Mouse (Mus musculus): Measurements from ENCODE around the gene Cxadr.

Cxadr gene

DNA sequence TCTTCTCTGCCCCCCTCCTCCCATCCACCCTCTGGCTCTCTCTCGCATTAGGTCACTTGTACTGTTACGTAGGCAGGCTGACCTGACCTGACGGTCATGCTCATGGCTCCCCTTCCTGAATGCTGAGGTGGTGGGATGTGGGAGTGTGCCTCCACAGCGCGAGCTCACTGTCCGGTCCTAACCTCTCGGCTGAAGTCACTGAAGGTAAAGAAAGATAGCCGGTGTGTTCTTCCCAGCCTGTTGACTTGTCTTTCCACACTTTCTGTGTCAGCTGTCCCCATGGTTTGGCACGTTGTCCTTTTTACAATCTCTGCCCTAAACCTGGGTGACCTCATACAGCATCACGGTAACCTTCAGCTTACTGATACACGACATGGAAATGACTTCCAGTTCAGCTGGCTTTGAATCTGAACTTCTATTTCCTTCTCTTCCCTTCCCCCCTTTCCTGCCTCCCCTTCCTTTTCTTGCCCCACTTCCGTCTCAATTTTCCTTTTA, 4.4 kb downstream of the Cxadr start:
- in situ Hi-C loops (cut with MboI, MseI), result loop anchor here (5.0 kb wide), 1 partner anchor 98 kb away; no protein-coding TSS in a partner anchor

DNA sequence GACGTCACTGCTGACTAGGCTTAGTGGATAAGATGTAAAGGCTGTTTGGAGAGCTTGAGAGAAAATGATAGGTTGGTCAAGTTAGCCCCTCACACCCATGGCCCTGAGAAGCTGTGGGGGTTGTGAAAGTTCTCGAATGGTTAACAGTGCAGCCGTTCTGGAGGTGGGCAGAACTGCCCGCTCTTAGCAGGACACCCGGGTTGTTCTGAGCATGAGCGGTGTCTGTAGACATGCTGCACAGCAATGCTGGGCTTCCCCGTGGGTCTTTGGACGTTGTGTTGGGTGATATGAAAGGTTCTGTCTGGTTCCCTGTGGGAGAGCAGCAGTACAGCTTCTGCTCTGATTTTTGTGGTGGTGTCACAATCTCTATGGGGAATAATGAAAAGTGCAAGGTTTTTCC, 5.3 kb downstream of the Cxadr start:
- in situ Hi-C loops (cut with MboI, MseI), result loop anchor here (5.0 kb wide), 1 partner anchor 99 kb away; no protein-coding TSS in a partner anchor

GRCm38 (mm10) chr16:78307476-78308192, 6.3 kb downstream of the Cxadr start:
- in situ Hi-C loops (cut with MboI, MseI), result loop anchor here (5.0 kb wide), 1 partner anchor 100 kb away; no protein-coding TSS in a partner anchor

DNA sequence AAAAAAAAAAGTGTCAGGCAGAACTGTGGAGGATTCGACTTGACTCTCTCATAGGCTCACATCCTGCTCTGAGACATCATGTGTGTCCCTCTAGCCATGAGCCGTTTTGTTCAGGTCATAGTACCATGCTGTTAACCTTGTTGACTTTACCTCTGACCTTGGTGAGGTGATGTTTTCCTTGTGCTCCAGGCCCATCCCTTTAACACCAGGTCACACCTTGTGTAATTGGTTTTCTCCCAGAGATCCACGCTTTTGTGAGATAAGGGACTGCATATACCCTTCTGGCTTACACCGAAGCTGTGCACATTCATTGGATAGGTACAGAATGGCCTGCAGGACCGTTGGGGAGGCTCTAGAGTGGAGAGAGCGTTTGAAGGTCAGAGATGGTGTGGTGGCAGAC, 8.0 kb downstream of the Cxadr start:
- in situ Hi-C loops (cut with MboI, MseI), result loop anchor here (5.0 kb wide), 1 partner anchor 102 kb away; no protein-coding TSS in a partner anchor

GRCm38 (mm10) chr16:78313135-78313887, 12.0 kb downstream of the Cxadr start:
- in situ Hi-C loops (cut with MboI, MseI), result no loop called here

GRCm38 (mm10) chr16:78314026-78314425, 12.7 kb downstream of the Cxadr start:
- in situ Hi-C loops (cut with MboI, MseI), result no loop called here

DNA sequence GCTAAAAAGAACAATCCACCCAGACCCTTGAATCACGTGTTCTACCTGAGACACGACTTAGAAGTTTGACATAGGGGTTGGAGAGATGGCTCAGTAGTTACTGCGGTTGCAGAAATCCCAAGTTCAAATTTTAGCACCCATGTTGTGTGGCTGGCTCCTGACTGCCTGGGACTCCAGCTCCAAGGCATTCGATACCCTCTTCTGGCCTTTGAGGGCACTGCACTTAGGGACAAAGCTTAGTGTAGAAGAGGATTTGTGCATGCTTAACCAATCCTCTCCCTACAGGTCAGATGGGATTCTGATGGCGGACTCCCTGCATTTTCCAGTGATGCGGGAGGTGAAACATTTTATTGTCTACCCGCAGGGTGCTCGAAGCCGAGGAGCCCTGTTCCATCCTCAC, 15.6 kb downstream of the Cxadr start:
- in situ Hi-C loops (cut with MboI, MseI), result no loop called here

DNA sequence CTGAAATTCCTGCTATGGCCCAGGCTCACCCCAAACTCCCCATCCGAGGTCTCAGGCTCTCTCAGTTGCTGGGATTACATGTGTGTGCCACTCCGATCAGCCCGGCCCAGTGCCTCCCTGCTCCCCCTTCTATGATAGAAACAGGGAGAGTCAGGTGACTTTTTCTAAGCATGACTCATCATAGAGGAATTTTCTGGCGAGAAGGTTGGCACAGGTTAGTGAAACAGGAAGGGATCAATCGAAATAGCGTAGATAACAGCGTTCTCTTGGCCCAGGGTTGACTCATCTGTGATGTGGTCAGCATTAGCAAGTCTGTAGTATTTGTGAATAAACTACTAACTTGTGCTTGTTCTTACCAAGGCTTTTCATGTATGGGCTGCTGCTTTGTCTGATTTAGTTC, 16.7 kb downstream of the Cxadr start:
- in situ Hi-C loops (cut with MboI, MseI), result no loop called here

- in situ Hi-C loops (cut with MboI, MseI), result no loop called here
These were observed 18.4 kb downstream of the Cxadr start for GRCm38 (mm10) chr16:78319711-78320110.

- in situ Hi-C loops (cut with MboI, MseI), result no loop called here
These were observed 20.3 kb downstream of the Cxadr start for GRCm38 (mm10) chr16:78321559-78321958.

- in situ Hi-C loops (cut with MboI, MseI), result no loop called here
These were observed 20.9 kb downstream of the Cxadr start for GRCm38 (mm10) chr16:78322140-78322539.

DNA sequence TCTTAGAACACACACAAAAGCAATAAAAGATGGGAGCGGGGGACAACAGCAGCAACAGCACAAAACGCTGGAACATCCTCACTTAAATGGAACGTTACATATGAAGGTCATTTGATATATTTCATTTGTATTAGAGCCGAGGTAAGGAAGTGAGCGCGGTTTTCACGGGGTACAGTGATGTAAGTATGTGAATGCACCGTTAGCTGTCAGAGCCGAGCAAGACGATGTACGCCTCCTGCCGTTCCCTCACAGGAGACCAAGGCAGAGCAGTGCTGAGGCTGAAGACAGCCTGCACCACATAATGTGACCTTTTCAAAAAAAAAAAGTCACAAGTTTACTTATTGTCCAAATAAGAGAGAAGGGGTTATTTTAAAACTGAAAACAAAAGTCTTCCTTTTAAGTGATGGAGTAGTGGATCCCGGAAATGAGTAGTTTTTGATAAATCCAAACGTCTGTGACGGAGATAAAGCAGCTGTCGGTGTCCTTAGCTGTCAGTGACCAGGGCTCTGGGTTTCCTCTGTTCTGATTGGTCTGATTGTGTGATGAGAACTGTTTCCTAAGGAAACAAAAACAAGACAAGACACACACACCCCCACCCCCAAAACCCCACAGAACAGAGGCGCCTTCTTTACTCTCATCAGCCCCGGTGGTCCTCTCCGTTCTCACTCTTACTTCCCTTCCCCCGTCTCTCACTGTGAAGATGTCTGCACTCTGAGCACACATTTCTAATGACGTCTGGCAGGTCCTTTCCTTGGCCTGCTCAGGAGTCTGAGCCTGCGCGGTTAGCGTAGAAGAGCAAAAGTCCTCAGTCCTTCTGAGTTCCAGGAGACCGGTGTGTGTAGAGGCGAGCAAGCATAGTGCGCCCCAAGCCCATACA, 24.9 kb downstream of the Cxadr start:
- in situ Hi-C loops (cut with MboI, MseI), result no loop called here

- in situ Hi-C loops (cut with MboI, MseI), result no loop called here
These were observed 26.3 kb downstream of the Cxadr start for GRCm38 (mm10) chr16:78327562-78327961.

- in situ Hi-C loops (cut with MboI, MseI), result no loop called here
These were observed 26.7 kb downstream of the Cxadr start for GRCm38 (mm10) chr16:78327999-78328398.

- in situ Hi-C loops (cut with MboI, MseI), result no loop called here
These were observed 35.9 kb downstream of the Cxadr start for GRCm38 (mm10) chr16:78337226-78337625.

- in situ Hi-C loops (cut with MboI, MseI), result no loop called here
These were observed 40.1 kb downstream of the Cxadr start for GRCm38 (mm10) chr16:78341356-78341755.

- in situ Hi-C loops (cut with MboI, MseI), result no loop called here
These were observed 41.5 kb downstream of the Cxadr start for GRCm38 (mm10) chr16:78342767-78343166.

DNA sequence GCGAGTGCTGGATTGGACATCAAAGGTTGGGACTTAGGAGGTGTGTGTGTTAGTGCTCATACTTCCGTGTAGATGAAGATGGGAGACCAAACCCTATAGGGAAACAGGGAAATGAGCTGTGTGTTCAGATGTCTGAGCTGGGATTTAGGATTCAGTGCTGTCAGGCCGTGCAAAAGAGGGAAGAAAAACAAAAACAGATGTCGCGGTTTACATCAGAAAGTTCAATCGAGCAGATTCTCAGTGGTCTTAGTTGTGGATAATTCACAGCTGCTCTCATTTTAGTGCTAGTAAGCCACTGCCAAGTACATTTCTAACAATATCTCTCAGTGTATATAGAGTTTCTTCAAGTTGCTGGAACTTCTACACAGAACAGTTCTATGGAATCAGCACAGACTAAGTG, 42.5 kb downstream of the Cxadr start:
- in situ Hi-C loops (cut with MboI, MseI), result no loop called here

- in situ Hi-C loops (cut with MboI, MseI), result no loop called here
These were observed 45.5 kb downstream of the Cxadr start for GRCm38 (mm10) chr16:78346662-78347327.

DNA sequence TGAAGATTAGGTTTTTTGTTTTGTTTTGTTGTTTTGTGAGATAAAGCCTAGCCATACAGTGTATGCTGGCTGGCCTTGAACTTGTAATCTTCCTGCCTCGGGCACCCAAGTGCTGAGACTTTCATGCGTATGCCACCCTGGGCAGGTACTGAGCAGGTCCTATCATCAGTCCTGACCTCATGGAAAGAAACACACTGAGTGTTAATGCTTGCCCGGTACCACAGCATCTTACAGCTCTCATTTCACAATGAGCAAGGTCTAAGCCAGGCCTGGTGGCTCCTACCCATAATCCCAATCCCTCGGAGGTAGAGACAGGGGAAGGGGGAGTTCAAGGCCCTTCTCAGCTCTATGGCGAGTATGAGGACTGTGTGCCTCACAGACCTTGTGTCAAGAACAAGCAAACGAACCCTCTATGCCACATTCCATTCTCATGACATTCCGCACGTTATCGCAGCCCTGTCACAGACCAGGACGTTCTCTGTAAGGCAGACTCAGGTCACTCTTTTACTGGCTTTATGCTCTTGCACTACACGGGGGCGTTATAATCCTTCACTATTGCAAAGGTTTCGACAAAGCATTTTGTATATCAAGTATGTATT, 46.1 kb downstream of the Cxadr start:
- in situ Hi-C loops (cut with MboI, MseI), result no loop called here

DNA sequence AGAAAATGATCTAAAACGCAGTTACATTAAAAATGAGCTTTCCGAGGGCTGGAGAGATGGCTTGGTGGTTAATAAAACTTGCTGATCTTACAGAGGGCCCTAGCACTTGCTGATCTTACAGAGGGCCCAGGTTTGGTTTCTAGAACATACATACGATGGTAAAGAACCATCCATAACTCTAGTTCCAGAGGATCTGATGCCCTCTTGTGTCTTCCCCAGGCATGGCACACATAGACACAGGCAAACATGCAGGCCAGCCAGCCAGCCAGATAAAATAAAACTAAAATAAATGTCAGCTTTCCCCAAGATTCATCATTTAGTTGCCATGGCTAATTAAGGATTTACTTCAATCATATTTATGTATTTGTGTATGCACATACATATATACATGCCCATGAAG, 56.5 kb downstream of the Cxadr start:
- in situ Hi-C loops (cut with MboI, MseI), result no loop called here

Measured in T-helper 1 cell (primary cell).